Mouse (Mus musculus) MN1 (cell line): ENCODE results near the gene Ankrd13a.

Experiments
- DNase-seq: peaks from one replicate; pipeline ENCODE4 v3.0.0-alpha.2; 2016; ENCODE audit warnings: low spot score

The Ankrd13a gene

DNA sequence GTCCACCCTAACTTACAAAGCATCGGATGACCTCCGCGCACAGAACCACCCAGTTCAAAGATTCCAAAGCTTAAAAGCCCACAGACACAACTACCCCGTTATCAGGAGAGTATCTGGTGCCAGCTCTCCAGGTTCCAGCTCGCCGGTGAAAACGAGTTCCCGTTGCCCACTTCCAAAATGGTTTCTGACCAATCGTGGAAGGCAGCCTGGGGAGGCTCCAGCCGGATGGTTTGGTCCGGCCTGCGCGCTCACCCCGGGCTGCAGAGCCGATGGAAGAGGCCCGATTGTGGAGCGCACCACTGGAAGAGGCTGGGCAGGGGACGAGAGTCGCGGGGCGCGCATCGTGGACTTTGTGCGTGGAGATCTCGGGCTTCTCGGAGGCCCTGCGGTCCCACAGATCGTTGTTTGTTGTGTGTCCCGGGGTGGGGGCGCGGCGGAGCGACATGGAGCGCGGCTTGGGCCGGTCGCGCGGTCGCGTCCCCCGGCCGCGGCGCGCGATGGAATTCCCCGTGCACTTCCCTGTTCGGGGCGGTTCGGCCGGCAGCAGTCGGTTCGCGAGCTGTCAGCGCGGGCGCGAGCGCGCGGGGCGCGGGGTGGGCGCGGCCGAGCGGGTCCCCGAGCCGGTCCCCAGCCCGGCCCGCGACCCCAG is at the start of gene Ankrd13a:
Gene Ankrd13a (plus strand): TSS at position 275 of the 649 bp plus-strand sequence.
- peak; percentile 86 for DNase-seq

DNA sequence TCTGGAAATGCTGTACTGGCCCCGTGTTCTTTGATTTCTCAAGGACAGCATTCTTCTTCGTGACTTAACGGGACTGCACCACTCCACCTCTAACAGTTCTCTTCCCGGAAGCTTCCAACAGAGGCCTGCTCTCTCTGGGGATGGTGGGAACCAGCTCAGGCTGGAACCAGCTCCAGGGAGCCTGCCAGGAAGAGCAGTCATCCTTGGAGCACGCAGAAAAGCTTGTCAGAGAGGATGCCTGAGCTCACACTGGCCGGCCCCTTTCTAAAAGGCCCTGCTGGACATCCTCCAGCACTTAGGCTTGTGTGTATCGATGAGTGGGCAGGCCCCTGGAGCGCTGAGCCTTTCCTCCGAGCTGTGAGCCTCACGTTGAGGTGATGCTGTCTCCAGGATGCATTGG is 46.3 kb upstream of the Ankrd13a start:
- no peak for DNase-seq

DNA sequence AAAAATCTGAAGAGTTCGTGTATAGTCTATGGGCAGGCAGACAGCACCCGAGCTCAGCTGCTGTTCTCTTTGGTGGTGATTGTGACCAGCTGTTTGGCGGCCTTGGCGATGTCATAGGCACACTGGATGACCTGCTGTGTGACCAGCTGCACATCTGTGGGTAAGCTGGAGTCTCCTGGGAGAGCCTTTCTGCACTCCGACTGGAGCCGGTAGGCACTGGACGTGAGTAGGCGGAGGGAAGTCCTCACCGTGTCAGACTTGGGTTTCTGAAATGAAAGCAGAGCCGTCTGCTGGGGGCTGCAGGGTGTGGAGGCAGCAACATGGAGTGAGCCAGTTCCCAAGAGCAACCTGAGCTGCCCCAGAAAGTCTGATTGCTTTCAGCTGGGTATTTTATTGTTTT is 44.3 kb upstream of the Ankrd13a start:
- peak; percentile 15 for DNase-seq

DNA sequence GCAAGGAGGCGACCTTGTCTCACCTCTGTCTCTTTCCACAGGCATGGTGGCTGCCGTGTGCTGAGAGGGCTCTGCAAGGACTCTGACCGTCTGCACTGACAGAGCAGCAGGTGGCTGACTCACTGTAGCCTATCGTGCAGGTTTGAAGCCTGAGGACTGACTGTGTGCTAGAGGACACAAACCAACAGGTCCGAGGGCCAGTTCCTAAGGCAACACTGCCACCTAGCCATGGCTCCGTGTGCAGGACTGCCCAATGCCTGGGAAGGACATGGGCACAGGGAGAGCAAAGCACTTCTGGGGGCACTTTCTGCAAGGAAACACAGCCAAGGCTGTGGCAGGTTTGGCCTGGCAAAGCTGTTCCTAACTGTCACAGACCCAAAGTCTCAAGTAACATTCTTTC is 43.0 kb upstream of the Ankrd13a start:
- DNase-seq = no peak

DNA sequence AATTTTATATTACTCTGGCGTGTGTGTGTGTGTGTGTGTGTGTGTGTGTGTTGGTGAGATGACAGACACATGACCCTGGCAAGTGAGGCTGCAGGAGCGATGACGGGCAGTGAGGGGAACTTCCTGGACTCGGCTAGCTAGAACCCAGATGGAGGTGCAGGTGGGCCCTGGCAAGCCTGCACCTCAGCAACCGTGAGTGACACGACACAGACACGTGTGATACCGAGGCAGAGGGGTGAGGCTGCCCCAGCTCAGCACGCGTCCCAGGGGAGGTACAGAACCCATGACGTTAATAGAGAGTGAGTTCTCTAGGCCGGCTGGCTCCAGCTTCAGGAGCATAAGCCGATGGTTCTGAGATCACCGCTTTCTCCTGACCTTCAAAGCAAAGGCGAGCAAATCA is 42.5 kb upstream of the Ankrd13a start:
- no peak for DNase-seq

DNA sequence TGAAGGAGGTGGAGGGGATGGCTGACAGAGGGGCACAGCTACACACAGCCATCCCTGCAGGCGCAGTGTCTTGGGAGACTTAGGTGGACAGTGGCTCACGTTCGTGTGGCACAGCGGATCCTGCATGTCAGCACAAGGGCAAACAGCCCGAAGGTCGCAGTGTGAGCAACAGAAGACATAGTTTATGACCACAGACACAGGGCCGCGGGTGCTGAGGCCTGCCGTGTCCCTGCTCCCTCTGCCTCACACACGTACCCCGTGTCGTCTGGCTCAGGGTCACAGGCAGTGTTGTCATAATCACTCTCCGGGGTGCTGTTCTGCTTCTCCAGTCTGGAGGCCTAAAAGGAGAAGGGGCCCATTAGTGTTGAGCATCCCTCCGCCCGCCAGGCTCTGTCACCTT is 40.9 kb upstream of the Ankrd13a start:
- DNase-seq = no peak

DNA sequence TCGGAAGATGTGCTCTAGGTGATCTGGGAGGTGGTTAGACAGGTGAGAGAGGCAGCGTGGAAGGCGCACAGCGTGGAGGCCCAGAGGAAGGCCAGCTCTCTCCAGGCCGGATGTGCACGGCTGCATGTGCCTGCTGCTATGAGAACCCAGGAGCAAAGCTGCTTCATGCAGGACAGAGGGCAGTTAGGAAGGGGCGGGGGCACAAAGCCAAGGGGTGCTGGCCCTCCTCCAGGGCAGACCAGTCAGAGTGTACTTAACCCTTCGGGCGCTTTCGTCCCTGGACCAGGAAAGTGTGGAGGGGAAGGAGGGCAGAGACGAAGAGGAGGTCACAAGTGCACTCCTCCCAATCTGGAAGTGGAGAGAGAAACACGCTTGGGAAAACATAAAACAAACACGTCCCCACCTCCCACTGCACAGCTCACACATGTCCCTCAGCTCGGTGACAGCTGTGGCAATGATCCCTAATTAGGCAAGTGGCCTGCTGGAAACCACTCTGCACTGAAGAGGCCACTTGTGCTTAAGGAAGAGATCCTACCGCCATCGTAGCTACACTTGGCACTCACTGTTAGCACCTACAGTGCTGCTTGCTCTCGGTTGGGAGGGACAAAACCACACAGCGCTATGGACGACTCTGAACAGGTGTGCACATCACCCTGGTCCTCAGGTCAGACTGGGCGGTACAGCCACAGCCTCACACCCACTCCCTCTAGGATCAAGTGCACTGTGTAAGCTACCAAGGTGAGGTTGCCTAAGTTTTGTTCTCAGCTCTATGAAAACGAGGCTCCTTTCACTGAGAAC is 37.2 kb upstream of the Ankrd13a start:
- no peak for DNase-seq

DNA sequence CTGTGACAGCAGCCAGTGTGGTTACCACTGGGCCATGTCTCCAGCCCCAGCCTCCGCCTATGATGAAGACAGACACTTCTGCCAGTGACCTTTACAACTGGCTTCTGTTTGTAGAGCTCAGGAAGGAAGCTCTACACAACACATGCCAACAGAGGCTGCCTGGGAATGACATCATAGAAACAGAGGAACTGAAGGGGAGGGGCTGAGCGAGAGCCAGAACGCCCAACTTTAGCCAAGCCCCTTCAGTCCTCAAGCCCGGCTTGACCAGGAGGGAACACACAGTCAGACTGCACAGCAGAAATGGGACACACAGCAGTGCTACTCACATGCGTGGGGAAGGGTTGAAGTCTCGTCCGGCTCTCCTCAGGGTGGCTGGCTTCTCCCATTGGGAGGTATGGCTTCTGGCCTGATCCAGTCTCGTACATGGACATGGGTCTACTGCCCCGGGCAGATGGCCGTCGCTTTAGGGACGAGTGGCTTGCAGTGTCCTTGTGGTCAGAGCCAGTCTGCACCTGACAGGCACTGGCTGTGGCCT is 35.7 kb upstream of the Ankrd13a start:
- DNase-seq = peak; percentile 14

DNA sequence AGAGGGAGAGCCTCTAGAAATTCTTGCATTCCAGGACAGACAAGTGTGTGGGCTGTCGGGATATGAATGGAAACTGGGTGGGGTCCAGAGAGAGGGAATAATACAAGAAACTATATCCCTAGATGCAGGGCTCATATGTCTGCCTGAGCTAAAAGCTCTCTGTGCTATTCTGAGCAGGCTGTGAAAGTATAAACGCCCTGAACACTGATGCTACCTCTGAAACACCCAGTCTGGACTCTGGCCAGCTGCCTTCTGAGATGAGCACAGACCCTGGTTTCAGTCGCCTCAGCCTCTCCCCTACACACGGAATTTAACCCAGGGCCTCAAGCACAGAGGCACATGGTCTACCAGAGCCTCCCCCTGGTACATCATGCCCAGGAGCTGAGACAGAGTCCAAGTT is 33.9 kb upstream of the Ankrd13a start:
- DNase-seq = no peak

DNA sequence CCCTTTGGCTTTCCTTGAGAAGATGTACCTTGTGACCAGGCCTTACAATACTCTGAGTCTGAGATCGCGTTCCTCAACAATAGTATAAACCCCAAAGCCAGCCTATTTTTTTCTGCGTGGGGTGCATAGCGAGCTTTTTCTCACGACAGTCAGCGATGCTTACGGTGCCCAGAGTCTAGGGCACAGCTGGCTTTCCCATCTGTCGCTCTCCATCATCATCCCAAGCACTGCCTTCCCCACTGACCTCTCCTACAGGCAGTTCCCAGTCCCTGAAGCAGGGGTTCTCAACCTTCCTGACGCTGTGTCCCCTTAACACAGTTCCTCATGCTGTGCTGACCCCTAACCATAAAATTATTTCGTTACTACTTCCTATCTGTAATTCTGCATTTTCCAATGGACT is 31.9 kb upstream of the Ankrd13a start:
- DNase-seq = no peak

DNA sequence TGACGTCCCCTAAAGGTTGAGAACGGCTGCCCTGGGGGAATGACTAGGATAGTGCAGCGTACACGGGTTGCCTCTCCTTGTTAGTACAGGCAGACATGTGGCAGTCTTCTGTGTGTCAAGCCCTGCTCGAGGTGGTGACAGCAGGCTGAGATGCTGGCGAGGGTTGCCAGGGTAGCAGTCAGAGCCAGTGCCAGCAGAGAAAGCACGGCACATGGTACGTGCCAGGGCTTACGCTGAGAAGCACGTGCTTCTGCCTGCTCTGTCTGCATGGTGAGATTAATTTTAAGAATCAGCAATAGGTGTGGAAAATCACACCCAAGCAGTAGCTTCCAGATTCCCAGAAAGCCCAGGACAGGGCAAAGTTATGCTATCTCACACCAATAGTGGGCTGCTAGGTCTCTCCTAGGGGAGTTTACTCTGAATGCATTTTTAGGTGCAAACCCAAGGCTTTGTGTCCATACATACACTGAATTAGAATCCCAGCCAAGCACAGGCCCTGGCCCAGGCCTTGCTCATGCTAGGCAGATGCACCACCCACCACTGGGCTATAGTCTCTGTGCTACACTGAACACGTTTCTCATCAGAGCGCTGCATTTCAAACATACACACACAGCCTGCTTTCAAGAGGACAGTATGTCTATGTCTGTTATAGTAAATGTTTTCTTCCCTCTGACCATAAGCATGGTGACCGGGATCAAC is 31.3 kb upstream of the Ankrd13a start:
- DNase-seq = no peak

DNA sequence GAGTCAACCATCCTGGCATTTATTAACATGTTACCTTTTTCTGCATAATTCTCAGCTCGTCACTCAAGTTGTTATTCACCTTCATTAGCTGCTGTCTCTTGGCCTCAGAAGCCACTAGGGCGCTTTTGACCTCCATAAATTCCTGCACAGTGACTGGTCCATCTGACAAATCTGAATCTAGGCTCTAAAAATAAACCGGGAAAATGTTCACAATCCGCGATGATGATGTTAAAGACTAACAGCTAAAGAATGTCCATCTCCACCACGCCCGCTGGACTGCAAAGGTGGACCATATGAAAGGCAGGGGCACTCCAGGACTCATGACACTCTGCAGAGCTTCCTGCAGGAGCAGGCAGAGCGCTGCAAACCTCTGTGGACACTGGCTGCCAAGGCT is 30.8 kb upstream of the Ankrd13a start:
- DNase-seq = no peak

DNA sequence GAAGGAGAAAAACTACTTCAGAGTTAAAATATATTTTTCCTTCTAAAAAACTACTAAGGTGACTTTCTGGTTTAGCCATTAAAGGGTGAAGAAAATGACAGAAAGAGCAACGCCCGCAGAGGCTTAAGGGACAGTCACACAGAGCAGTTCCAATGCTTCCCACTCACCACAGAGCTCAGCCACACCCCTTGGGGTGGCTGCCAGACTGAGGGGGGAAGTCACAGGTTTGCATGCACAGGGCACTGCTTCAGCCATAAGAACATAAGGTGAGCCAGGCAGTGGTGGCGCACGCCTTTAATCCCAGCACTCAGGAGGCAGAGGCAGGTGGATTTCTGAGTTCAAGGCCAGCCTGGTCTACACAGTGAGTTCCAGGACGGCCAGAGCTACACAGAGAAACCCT is 28.9 kb upstream of the Ankrd13a start:
- no peak for DNase-seq

DNA sequence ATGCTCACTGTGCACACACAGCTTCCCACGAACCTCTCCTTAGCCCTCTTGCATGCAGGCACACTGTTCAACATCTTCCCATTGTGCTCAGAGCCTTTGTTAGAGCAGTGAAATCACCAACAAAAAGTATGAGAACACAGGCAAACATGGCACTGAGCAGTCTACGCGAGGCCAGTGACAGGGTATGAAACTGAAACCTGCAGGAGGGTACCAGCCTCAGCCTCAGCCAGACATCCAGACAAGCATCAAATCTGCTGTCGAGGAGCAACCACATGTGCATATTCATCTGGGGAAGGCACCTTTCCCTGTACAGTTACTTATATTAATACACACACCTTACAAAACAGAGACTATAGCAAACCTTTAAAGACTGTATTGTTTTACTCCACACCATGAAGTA is 27.6 kb upstream of the Ankrd13a start:
- no peak for DNase-seq

DNA sequence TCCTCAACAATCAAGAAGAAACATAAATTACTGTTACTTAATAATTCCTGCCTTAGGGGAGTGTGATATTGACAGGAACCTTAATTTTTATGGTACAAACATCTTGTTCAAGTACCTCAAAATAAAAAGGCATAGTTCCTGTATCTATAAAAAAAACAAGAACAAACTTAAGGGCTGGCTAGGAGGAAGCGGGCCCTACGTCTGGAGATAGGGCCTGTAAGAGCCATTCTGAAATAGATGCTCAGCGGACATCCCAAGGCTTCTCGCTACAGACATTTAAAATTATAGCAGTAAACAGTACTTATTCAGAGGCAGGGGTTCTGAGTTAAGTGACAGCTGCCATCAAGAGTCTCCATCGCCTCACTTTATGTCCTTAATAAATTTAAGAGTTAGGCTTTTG is 27.0 kb upstream of the Ankrd13a start:
- DNase-seq = no peak

DNA sequence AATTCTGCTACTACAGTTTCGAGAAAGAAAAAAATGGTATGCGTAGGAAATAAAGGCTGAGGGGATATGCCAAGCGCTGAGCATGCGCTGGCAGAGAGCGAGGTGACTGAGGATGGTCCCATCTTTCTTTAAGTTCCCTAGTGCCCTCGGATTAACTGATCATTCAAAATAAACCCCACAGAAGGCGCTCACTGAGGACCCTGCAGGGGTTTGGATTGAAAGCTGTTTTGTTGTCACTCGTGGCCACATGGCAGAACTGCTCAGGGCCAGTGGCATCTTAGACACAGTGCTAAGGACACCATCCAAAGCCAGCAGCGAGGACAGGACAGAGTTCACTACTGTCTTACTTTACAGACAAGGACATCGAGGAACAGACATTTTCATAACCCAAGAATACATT is 24.2 kb upstream of the Ankrd13a start:
- no peak for DNase-seq

DNA sequence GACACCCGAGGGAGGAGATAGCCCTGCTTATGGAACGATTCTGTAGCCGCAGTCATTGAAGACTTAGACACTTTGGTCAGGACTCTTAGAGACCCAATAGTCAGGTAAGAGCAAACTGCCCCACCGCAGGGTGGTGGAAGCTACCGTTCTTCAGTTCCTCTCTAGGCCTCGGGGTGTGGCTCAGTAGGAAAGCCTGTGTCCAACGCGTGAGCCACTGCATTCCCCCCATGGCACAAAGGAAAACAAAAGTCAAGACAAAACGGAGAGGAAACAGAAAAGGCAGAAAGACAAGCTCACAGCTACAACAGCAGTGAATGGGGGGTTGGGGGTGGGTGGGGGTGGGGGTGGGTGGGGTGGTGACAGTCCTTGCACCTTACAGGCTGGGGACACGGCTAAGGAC is 22.1 kb upstream of the Ankrd13a start:
- DNase-seq = no peak

DNA sequence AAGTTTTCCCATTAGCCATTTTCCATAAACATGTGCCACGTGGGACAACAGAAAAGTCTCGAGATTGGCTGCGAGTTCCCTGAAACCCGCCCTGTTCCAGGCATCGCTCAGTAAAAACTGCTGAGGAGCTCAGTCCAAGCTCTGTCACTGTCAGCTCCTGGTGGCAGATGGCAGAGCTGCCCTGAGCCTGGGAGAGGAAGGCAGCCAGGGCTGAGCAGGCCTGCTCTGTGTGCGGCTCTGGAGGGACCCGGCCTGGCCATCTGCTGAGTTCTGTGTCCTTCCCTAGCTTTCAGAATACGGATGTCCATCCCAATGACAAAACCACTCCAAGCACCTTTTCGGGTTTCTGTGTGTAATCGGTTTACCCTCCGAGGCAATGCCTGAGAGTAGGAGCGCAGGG is 21.1 kb upstream of the Ankrd13a start:
- no peak for DNase-seq

DNA sequence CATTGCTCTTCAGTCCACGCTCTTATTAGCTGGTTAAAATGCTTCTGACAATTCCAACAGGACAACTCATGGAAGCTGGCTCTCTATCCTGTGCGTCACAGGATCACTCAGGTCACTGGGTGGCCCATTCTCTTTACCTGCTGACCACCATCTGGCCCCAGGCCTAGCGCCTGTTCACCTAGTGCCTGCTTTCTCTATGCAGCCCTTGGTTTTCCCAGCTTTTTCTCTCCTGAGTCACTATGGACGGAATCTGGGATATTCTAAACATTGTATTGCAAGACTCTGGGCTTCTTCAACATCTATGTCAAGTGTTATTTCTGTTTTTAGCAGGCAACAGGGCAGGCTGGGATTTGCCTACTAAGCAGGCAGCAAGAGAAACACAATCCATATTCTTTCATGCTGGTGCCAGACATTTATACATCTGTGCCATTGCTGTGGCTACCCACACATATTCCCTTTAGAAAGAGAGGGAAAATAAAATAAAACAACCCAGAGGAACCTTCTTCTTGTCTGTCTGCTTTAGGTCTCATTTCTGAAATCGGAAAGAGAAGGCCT is 14.9 kb upstream of the Ankrd13a start:
- DNase-seq = no peak

DNA sequence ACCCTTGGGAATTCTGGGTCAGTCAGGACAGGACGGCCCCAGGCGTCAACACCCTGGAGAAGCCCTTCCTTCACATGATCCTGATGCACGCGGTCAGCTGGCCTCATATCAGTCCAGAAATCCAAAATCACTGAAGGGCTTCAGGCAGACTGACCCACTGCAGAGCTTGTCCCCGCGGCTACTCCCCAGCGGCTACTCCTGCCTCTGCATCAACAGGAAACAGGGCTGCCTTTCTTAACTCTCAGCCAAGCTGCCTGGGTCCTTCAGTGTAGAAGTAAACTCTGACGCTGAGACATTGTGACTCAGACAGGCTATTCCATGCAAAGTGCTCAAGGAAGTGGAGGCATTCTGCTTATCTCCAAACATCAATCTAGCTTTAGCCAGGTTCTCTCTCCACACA is 12.5 kb upstream of the Ankrd13a start:
- DNase-seq = no peak

DNA sequence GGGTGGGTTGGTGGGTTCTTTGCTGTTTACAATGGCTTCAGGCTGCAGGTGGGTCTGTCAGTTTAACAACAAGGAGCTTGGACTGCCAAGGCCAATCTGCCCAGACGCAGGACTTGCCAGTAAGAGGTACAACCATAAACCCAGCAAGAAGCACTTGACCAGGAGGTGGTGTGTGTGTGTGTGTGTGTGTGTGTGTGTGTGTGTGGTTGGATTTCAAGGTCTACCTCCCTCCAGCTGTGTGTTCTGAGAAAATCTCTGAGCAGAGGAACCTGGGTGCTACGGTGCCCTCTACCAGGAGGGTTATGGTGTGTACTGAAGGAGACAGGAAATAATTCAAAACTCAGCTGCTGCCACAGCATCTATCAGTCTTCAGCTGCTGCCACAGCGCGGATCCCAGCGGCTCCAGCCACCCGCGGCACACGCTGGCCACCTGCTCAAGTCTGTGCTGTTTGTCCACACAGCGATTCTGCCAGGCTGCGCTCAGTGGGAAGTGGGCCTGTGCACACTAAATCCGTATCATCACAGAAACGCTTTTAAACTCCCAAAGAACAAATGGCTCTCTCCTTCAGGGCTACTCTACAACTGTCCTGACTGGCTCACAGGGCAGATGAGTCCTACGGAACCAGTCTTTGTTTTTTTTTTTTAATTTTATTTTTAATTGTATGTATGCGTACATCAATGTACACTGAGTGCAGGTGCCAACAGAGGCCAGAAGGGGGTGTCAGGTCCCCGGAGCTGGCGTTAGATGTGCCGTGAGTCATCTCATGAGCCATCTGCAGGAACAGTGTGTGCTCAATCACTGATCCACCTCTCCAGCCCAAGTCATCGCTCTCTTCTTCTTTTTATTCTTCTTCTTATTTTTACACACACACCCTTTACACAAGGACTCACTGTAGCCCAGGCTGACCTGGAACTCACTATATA is 9.4 kb upstream of the Ankrd13a start:
- no peak for DNase-seq

DNA sequence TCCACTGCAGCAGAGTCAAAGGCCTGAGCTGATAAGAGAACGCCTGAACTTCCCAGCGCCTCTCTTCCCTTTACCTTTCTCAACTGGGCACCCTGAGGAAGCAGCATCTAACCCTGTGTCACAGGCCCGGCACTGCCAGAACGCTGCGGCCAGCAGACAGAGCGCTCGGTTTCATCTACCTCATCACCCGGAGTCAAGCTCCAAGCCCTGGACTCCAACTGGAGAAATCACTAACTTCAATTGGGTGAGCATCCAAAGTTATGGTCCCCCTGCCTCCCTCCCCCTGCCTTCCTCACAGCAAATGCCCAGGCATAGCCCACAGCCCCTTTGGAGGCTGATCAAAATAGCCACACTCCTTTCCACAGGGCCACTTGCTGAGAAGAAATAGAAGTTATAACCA is 7.8 kb upstream of the Ankrd13a start:
- DNase-seq = no peak
